Mouse (Mus musculus) small intestine, adult 2 months (tissue): ENCODE measurements around the gene Olfr372.
"Not testable (repeated sequence)": the region's sequence is repeated elsewhere in the genome, so short reads cannot be mapped to it uniquely, and the experiment has no call there.

Experiments used
- CTCF ChIP-seq: fragments of 200-500 bp; IDR thresholded peaks from 2 replicates; pipeline ENCODE4 v1.5.1; 2012; ENCODE audit warnings: low read depth, mild to moderate bottlenecking, control low read depth, inconsistent platforms, low read length, moderate library complexity, mixed read lengths; ENCODE audit not compliant: insufficient replicate concordance, insufficient read length; ENCODE audit errors: extremely low read depth
- POLR2A ChIP-seq: fragments of 200-500 bp; IDR thresholded peaks from 2 replicates; pipeline ENCODE4 v1.6.1; 2012; ENCODE audit warnings: low read depth, mild to moderate bottlenecking, control low read depth, inconsistent platforms, low read length, moderate library complexity

- not testable (repeated sequence) for TF ChIP-seq CTCF, POLR2A
Observed at GRCm38 (mm10) chr8:72040918-72041317, at the start of gene Olfr372.
